Mouse (Mus musculus) C2C12 (cell line): ENCODE measurements around the gene Vat1.

Source experiments
- CEBPB ChIP-seq: IDR thresholded peaks from one replicate; pipeline ENCODE4 v1.6.1; 2011; ENCODE audit warnings: low read depth, mild to moderate bottlenecking, control low read depth, moderate library complexity
- CTCF ChIP-seq: IDR thresholded peaks from one replicate; pipeline ENCODE4 v1.5.1; 2011; ENCODE audit not compliant: control insufficient read depth, insufficient read depth, insufficient read length
- MAX ChIP-seq: IDR thresholded peaks from one replicate; pipeline ENCODE4 v1.6.1; 2011; ENCODE audit warnings: mild to moderate bottlenecking, control low read depth

- no peak for TF ChIP-seq MAX
- no peak for TF ChIP-seq CTCF
- TF ChIP-seq CEBPB: no peak
These were observed 3.2 kb downstream of the Vat1 start for GRCm38 (mm10) chr11:101462583-101463440.
